Mouse (Mus musculus) ES-Bruce4 (cell line): ENCODE results near the gene Tradd.

Experiments used
- CTCF ChIP-seq: IDR thresholded peaks from one replicate; pipeline ENCODE4 v1.8.1; 2011; ENCODE audit warnings: low read depth, low read length
- EP300 ChIP-seq: IDR thresholded peaks from 2 replicates; pipeline ENCODE4 v1.6.1; 2011; ENCODE audit warnings: low read depth, low read length; ENCODE audit not compliant: insufficient read depth
- POLR2A ChIP-seq: IDR thresholded peaks from one replicate; pipeline ENCODE4 v1.8.1; 2011; ENCODE audit warnings: low read length; ENCODE audit not compliant: insufficient read depth

DNA sequence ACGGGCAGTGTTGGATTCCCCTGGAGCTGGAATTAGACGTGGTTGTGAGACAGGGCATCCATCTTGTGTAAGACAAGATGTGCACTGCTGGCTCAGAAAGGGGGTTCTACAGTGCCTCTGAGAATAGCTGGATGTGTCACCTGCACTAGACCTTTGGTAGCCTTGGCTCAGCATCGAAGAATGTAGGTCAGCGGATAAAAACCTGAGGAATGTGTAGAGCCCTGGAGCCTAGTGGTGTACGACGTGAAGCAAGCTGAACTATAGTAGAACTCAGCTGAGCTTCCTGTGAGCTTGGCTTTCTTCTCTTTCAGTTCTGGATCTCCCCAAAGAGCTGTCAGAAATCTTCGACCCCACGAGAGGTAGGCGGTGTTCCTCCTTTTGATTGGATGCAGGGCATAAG is 39.5 kb upstream of the Tradd start:
- TF ChIP-seq CTCF (no peak), POLR2A (no peak), EP300 (no peak)
